Mouse (Mus musculus) spleen, adult 2 months (tissue): ENCODE measurements around the gene Iqcd.

ENCODE experiments used
- CTCF ChIP-seq: fragments of 200-500 bp; IDR thresholded peaks from 2 replicates; pipeline ENCODE4 v1.5.1; 2011; ENCODE audit warnings: mild to moderate bottlenecking, inconsistent platforms; ENCODE audit not compliant: insufficient read depth, insufficient read length, insufficient replicate concordance; ENCODE audit errors: extremely low read depth
- POLR2A ChIP-seq: fragments of 200-500 bp; IDR thresholded peaks from 2 replicates; pipeline ENCODE4 v1.6.1; 2011; ENCODE audit warnings: low read depth, low read length, inconsistent platforms

DNA sequence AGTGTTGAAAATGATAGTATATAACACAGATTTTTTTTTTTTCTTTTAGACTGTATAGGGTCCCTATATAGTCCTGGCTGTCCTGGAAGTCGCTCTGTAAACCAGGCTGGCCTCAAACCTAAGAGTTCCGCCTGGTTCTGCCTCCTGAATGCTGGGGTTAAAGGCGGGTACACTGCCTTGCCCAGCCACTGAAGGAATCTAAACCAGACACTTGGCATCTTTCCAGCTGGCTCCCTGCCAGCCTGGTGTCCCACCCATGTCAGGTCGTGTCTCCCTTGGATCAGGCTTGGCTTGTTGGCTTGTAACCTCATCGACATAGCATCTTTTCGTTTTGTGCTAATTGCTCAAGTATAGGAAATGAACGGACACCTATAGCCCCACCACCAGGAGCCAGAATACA is 39.8 kb downstream of the Iqcd start:
- no peak for TF ChIP-seq CTCF
- TF ChIP-seq POLR2A: no peak
